Mouse (Mus musculus) lung, embryonic 15.5 days (tissue): ENCODE measurements at regions not wholly inside any gene's neighbourhood (a gene's known extent, or its start where the extent isn't known, plus 50 kb on each side); places are given as distances from the start of the nearest gene placed in this dataset.
A peak's percentile ranks its signal among the peaks of the same experiment; 100 is the strongest.

Experiments
- ATAC-seq: fragments of 200-750 bp; cut with Nextera tagmentation; 2 replicates; pipeline ENCODE4 v1.8.0; 2017; ENCODE audit warnings: moderate number of reproducible peaks, borderline replicate concordance; ENCODE audit not compliant: low FRiP score, low TSS enrichment; ENCODE audit errors: extremely low read depth
- H3K27ac ChIP-seq: fragments of 300-500 bp; sonication (generic); 2 replicates; pipeline ENCODE4 v1.5.1; 2015; ENCODE audit warnings: moderate library complexity, mild to moderate bottlenecking, inconsistent platforms
- H3K27me3 ChIP-seq: fragments of 300-500 bp; sonication (generic); 2 replicates; pipeline ENCODE4 v1.6.1; 2015; ENCODE audit warnings: inconsistent platforms
- H3K36me3 ChIP-seq: fragments of 300-500 bp; sonication (generic); 2 replicates; pipeline ENCODE4 v1.6.1; 2015; ENCODE audit warnings: inconsistent platforms
- H3K4me1 ChIP-seq: fragments of 300-500 bp; sonication (generic); 2 replicates; pipeline ENCODE4 v1.6.1; 2015; ENCODE audit warnings: inconsistent platforms
- H3K4me2 ChIP-seq: fragments of 300-500 bp; sonication (generic); 2 replicates; pipeline ENCODE4 v1.6.1; 2015; ENCODE audit warnings: inconsistent platforms, mild to moderate bottlenecking, moderate library complexity
- H3K4me3 ChIP-seq: fragments of 300-500 bp; sonication (generic); 2 replicates; pipeline ENCODE4 v1.5.1; 2015; ENCODE audit warnings: mild to moderate bottlenecking, inconsistent platforms
- H3K9ac ChIP-seq: fragments of 300-500 bp; sonication (generic); 2 replicates; pipeline ENCODE4 v1.6.1; 2015; ENCODE audit warnings: inconsistent platforms
- H3K9me3 ChIP-seq: fragments of 300-500 bp; sonication (generic); 2 replicates; pipeline ENCODE4 v1.6.1; 2016; ENCODE audit warnings: inconsistent platforms
- WGBS: fragments of 180-500 bp; shearing (Covaris S2); methylation state at CpG from one replicate; pipeline ENCODE4 v1.1.7; 2015; 5-methylcytosine and 5-hydroxymethylcytosine counted together

DNA sequence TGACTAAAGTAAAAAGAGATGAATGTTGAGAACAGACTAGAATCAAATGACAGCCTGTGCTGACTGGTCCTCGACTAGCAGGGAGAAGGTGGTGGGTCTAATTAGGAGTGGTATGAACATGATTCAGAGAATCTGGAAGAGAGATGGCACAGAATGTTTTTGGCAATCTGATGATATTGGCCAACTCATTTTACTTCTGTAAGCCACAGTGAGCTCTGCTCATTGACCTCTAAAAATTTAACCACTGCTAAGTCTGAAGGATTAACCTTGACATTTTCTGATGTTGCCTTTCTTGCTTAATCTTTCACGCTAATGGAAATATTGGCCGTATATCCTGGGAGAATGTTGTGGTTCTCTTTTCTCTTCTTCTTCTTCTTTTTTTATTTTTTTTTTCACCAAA, 1041.6 kb upstream of the Got2 start:
- no peak overlapping the region for H3K27ac ChIP-seq
- no peaks in the 10 kb centered on the region for H3K9me3 ChIP-seq
- H3K36me3 ChIP-seq = no peaks in the 10 kb centered on the region
- ATAC-seq = no peak
- H3K27me3 ChIP-seq = no peaks in the 10 kb centered on the region
- no peak overlapping the region for H3K4me3 ChIP-seq
- H3K4me2 ChIP-seq = no peak overlapping the region
- no peak overlapping the region for H3K9ac ChIP-seq
- H3K4me1 ChIP-seq = no peaks in the 10 kb centered on the region
- 68% methylated on average over 3 of the region's 3 CpGs for WGBS

DNA sequence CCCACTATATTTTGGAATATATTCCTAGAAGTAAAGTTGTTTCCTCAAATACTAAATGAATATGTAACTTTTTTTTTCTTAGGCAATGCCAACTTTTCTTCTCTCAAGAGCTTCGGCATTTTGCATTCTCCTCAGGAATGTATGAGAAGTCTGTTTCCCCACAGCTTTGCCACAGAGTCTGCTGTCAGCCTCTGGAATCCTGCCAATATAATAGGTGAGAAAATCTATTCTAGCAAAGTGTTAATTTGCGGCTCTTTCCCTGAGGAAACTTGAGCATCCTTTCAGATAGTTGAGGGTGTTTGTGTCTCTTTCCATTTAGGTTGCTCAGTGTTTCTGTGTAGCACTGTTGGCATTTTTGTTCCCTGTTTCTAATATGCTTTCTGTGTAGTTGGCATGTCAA, 992.6 kb upstream of the Got2 start:
- Histone ChIP-seq H3K4me1 (no peaks in the 10 kb centered on the region), H3K9ac (no peak overlapping the region), H3K9me3 (no peaks in the 10 kb centered on the region), H3K4me3 (no peak overlapping the region), H3K4me2 (no peak overlapping the region), H3K27ac (no peak overlapping the region), H3K36me3 (no peaks in the 10 kb centered on the region), H3K27me3 (no peaks in the 10 kb centered on the region)
- 39% methylated on average over 2 of the region's 2 CpGs for WGBS
- ATAC-seq = no peak

DNA sequence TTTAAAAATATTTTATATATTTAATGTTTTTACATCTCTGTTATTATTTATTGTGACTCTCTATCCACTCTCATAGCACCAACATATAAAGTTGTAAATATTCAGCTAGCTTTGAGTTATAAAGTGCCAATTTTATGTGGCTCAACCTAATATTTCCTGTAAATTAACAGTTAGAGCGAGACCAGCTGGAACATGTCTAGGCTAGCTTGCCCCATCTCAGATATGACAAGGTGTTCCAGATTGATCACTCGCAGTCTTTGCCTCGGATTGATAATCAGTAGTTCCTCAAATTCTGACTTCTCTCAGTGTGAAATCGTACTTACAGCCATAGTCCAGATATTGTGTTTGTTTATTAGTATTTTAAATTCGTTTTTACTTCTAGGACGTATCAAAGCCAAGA, 990.4 kb upstream of the Got2 start:
- WGBS = 40% methylated on average over 6 of the region's 6 CpGs
- no peaks in the 10 kb centered on the region for H3K27me3 ChIP-seq

DNA sequence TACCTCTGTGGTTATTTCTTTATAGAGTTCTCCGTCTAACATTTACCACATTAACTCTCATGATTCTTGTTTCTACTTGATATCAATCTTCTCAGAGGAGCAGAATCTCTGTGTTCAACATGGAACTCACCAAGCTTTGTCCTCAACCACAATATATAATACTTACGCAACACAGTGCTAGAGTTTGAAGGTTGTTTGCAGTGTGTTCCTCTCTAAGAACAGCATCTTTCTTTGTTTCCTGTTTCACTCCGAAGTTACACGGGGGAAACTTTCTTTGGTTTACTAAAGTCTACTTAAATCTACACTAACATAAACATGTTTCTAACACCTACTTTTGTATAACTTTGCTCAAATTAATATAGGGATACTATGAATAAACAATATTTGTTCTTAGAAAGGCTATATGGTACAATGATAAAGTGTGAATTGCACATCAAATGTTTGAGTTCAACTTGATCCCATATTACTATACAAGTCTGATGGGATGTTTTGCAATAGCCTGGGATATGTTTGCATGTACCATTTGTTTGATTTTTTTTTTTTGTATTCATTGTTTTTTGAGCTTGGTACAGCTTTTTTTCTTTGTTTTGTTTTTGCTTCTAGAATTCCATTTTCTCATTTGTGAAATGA, 985.2 kb upstream of the Got2 start:
- Histone ChIP-seq H3K27me3 (no peaks in the 10 kb centered on the region), H3K9ac (no peak overlapping the region), H3K9me3 (no peaks in the 10 kb centered on the region), H3K36me3 (no peaks in the 10 kb centered on the region), H3K27ac (no peak overlapping the region), H3K4me1 (no peaks in the 10 kb centered on the region), H3K4me2 (no peak overlapping the region), H3K4me3 (no peak overlapping the region)
- WGBS = 51% methylated on average over 4 of the region's 4 CpGs
- ATAC-seq = peak; percentile 85; the same call in 1 of the 2 replicates

More for the DNA sequence above, 990.4 kb upstream of the Got2 start:
- H3K9me3 ChIP-seq = no peaks in the 10 kb centered on the region
- H3K4me2 ChIP-seq = no peak overlapping the region
- H3K27ac ChIP-seq = no peak overlapping the region
- ATAC-seq = no peak
- H3K9ac ChIP-seq = no peak overlapping the region
- H3K4me1 ChIP-seq = no peaks in the 10 kb centered on the region
- H3K36me3 ChIP-seq = no peaks in the 10 kb centered on the region
- H3K4me3 ChIP-seq = no peak overlapping the region

DNA sequence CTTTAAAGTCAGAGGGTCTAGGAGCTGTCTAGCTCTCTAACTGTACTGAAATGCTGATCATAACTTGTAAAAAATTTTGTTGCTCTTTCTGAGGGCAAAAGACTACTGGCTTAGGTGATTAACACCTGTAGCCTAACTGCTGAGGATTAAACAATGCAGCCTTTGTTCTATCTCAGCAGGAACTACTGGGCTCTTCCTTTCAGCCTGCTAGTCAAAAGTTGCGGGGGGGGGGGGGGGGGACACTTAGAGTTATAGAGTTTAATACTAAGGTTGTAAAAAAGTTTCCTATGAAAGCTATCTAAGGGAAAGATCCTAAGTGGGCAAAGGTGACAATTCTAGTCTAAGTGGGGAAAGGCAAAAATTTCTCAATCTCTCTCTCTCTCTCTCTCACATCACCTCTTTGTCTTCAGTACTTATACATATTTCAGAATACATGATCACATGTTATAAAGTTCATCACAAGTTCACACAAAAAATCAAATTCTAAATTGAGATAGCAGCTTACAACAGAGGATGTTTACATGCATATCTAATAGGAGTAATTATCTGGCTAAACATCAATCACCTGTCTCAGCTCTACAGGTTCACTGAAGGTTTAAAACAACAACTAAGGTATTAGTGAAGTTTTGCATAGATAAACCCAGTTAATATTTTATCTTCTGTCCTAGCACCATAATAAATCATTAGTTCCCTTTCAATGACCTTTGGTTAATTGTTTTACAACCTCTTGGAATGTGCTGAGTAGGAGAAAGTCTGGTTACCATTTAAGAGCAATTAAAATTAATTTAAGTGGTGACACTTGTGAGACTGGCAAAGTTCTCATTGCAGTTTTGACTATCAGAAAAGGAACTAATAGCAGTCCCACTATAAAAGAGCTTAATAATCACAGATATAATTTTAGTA, 980.1 kb upstream of the Got2 start:
- H3K27me3 ChIP-seq = no peaks in the 10 kb centered on the region
- 0% methylated on average over 1 of the region's 1 CpGs for WGBS
- H3K4me2 ChIP-seq = no peak overlapping the region
- H3K4me1 ChIP-seq = peaks cover 7% of the 10 kb centered on the region
- H3K9me3 ChIP-seq = no peaks in the 10 kb centered on the region
- H3K9ac ChIP-seq = no peak overlapping the region
- H3K4me3 ChIP-seq = no peak overlapping the region
- no peak overlapping the region for H3K27ac ChIP-seq
- no peaks in the 10 kb centered on the region for H3K36me3 ChIP-seq
- no peak for ATAC-seq

DNA sequence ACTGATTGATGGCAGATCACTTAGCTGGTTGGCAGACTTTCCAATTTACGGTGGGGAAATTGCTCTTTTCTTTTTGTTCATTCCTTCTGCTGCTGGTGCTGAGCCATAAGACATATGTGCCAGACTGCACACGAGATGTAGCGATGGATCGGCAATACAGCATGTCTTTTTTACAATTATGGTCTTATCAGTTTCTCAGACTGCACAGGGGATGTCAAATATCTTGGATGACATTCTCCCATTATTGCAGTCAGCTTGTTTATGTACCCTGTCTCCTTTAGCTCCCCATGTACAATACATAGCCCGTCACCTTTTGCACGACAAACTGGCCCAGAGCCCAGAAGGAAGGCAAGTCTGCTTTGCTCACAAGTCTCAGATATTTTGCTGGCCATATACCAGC, 976.3 kb upstream of the Got2 start:
- Histone ChIP-seq H3K27ac (no peak overlapping the region), H3K4me3 (no peak overlapping the region), H3K4me1 (peaks cover 7% of the 10 kb centered on the region), H3K4me2 (no peak overlapping the region), H3K27me3 (no peaks in the 10 kb centered on the region), H3K36me3 (no peaks in the 10 kb centered on the region), H3K9me3 (no peaks in the 10 kb centered on the region), H3K9ac (no peak overlapping the region)
- ATAC-seq = peak; percentile 62
- 33% methylated on average over 6 of the region's 6 CpGs for WGBS

DNA sequence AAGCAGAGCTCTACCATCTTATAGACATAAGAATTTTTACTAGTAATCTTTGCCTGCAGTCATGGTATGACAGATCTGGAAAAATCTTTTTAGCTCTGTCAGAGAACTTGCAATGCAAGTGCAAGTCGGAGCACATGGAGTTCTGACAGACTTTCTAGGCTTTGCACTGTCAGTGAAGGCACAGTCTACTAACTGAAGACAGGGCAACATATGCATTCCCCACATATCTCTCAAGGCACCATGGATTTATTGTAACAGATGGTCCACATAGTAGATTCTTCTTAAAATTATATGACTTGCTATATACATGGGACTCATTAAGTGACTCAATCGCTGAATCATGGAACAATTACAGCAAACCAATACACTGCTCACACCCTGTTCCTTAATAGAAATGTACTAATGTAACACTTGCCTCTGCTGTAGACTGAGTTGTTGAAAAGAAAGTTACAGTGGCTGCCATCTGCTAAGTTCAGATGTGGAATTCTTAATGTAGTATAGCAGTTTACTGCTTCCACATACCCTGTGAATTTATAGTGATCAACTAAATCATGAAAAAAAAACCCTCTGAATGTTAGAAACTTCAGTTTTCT, 972.6 kb upstream of the Got2 start:
- Histone ChIP-seq H3K9me3 (no peaks in the 10 kb centered on the region), H3K36me3 (no peaks in the 10 kb centered on the region), H3K27ac (no peak overlapping the region), H3K4me1 (peaks cover 7% of the 10 kb centered on the region), H3K9ac (no peak overlapping the region), H3K4me3 (no peak overlapping the region), H3K4me2 (no peak overlapping the region), H3K27me3 (no peaks in the 10 kb centered on the region)
- no peak for ATAC-seq
- WGBS = 81% methylated on average over 2 of the region's 2 CpGs

DNA sequence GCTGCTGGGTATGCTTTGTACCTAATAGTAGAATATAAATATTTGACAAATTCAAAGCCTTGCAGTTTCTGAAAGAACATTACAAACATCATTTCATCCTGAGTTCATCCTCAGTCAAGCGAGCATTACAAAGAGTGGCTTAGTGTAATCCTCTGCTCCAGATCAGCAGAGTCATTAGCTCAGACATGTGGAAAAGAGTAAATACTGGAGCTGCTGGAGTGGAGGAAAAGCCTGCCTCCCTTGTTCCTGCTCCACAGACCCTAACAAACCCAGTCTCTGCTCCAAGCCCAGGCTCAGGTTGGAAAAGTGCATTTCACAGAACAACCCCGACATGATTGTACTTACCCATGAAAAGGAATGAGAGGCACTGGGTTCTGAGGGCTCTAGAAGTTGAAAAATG, 955.2 kb upstream of the Got2 start:
- WGBS = 68% methylated on average over 2 of the region's 2 CpGs
- Histone ChIP-seq H3K4me1 (no peaks in the 10 kb centered on the region), H3K4me3 (no peak overlapping the region), H3K9me3 (no peaks in the 10 kb centered on the region), H3K9ac (no peak overlapping the region), H3K27me3 (no peaks in the 10 kb centered on the region), H3K27ac (no peak overlapping the region), H3K4me2 (no peak overlapping the region), H3K36me3 (no peaks in the 10 kb centered on the region)
- ATAC-seq = no peak

DNA sequence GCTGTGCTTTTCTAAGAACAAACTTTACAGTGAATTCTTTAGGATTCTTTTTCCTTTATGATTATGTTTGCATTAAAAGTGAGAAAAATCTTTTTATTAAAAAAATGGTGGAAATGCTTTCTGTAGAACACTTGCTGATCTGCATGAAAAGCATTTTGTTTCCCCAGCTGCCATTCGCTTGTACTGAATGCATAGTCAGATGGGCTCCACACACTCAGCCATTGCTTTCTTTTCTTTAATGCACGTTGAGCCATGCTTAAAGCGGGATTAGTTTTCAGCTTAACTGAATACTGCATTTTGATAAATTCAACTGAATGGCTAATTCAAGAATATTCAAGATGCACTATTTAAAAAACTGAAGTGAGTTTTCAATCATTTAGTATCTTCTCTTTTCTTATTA, 947.2 kb upstream of the Got2 start:
- ATAC-seq = no peak
- H3K4me1 ChIP-seq = no peaks in the 10 kb centered on the region
- H3K9ac ChIP-seq = no peak overlapping the region
- no peak overlapping the region for H3K4me3 ChIP-seq
- no peak overlapping the region for H3K27ac ChIP-seq
- no peak overlapping the region for H3K4me2 ChIP-seq
- no peaks in the 10 kb centered on the region for H3K36me3 ChIP-seq
- no peaks in the 10 kb centered on the region for H3K27me3 ChIP-seq
- H3K9me3 ChIP-seq = no peaks in the 10 kb centered on the region
- 82% methylated on average over 3 of the region's 3 CpGs for WGBS

DNA sequence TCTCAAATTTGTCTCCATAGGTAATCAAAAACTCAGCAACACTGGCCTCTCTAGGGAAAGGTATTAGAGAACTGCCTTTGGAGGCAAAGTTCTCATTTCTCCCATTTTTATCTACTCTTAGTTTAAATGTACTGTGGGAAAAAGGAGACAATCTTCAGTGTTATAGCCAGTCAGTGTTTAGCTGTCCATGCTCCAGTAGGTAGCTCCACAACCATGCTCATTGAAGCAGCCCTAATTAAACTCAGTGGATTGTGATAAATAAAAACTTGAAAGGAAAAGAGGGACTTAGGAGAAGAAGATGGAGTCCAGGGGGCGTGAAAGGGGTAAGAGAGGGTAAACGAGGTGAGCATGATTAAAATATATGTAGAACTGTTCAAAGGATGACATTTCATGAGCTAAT, 946.3 kb upstream of the Got2 start:
- H3K4me2 ChIP-seq = no peak overlapping the region

DNA sequence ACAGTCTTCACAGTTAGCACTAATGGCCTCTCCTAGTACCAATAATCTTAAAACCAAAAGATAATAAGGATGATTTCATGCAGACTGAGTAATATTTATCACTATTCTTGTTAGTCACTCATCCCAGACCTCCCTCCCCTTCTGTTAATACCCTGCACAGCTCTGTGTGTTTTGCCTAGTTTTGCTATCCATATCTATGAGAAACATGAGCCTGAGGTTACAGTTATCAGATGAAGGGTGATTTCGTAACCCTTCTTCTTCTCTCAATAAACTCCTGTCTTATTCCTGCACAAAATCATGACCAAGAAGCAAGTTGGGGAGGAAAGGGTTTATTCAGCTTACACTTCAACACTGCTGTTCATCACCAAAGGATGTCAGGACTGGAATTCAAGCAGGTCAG, 940.9 kb upstream of the Got2 start:
- H3K27me3 ChIP-seq = no peaks in the 10 kb centered on the region
- no peak overlapping the region for H3K4me3 ChIP-seq
- 89% methylated on average over 1 of the region's 1 CpGs for WGBS
- H3K4me2 ChIP-seq = no peak overlapping the region
- ATAC-seq = no peak
- H3K4me1 ChIP-seq = no peaks in the 10 kb centered on the region
- H3K9ac ChIP-seq = no peak overlapping the region
- no peak overlapping the region for H3K27ac ChIP-seq
- no peaks in the 10 kb centered on the region for H3K9me3 ChIP-seq
- H3K36me3 ChIP-seq = no peaks in the 10 kb centered on the region

More for the DNA sequence above, 946.3 kb upstream of the Got2 start:
- no peaks in the 10 kb centered on the region for H3K9me3 ChIP-seq
- H3K27me3 ChIP-seq = no peaks in the 10 kb centered on the region
- no peaks in the 10 kb centered on the region for H3K4me1 ChIP-seq
- H3K27ac ChIP-seq = no peak overlapping the region
- WGBS = 84% methylated on average over 2 of the region's 2 CpGs
- no peak for ATAC-seq
- H3K36me3 ChIP-seq = no peaks in the 10 kb centered on the region
- H3K9ac ChIP-seq = no peak overlapping the region
- H3K4me3 ChIP-seq = no peak overlapping the region

DNA sequence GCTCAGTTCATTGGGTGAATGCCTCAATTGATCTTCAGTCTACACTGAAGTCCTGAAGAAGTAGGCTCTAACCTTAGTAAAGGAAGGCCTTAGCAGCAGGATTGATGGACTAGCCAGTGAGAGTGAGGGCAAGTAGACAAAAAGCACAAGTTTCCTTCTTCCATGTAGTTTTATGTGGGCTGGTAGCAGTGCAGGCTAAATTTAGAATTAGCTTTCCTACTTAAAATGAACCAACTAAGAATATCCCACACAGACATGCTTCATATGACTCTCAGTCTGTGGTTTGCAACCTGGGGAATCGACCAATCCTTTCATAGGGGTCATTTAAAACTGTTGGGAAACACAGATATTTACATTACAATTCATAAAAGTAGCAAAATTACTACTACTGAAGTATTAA, 922.2 kb upstream of the Got2 start:
- H3K4me2 ChIP-seq = no peak overlapping the region
- H3K9me3 ChIP-seq = no peaks in the 10 kb centered on the region
- H3K9ac ChIP-seq = no peak overlapping the region
- H3K4me1 ChIP-seq = no peaks in the 10 kb centered on the region
- H3K27ac ChIP-seq = no peak overlapping the region
- H3K36me3 ChIP-seq = no peaks in the 10 kb centered on the region
- ATAC-seq = no peak
- H3K4me3 ChIP-seq = no peak overlapping the region
- H3K27me3 ChIP-seq = no peaks in the 10 kb centered on the region
- WGBS = 68% methylated on average over 1 of the region's 1 CpGs
